Mouse (Mus musculus): Measurements from ENCODE around the gene Kras.

Kras gene

DNA sequence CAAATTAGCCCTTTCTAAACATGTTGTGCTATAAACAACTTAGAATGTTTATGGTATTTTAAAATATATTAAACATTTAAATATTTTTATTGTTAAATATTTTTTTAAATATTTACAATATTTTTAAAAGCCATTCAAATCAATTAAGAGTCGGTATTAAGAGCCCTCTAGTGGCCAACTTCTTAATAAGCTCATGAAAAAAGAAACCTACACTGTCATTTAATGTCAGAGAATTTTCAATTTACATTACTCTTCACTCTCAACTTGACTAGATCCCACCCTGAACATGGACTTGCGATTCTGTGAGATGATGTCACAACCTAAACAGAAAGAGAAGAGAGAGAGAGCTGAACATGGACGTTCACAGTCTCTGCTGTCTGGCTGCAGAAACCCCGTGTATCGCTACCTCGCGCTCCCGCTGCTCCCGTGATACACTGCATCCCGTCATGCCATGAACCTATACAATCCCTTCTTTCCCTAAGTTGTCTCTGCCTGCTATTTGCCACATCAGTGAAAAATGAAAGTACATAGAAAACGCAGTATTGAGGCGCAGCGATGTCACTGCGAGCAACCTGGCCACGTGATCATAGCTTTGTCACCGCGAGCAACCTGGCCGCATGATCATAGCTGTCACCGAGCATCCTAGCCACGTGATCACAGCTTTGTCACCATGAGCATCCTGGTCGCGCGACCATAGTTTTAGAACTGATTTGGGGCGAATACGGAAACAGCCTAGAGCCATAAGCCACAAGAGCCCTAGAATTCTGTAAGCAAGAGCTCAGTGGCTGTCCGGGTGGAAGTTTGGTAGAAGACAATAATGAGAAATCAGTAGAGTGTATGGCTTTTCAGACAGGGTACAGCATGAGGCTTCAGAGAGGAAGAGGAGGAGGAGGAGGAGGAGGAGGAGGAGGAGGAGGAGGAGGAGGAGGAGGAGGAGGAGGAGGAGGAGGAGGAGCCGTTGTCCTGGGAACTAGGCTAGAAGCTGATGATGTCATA lies 62.6 kb downstream of the Kras start:
- peak; percentile 51 to 77 for DNase-seq (ENCODE audit: low spot score in 2 of 2)

DNA sequence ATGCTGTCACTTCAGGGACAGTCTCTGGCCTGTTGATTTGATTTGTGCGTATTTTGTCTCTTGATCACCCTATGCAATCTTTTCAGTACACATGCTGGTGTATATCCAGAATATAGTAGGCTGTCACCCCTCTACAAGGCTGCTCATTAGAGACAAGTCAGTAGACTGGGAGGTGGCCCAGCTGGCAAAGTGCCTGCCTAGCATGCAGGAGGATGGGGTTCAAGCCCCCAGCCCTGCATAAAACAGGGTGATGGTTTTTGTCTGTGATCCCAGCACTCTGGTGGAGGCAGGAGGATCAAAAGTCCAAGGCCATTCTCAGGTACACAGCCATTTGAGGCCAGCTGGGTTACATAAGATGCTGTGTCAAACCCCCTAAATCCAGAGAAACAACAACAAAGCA lies 63.9 kb downstream of the Kras start:
- DNase-seq (ENCODE audit: low spot score in 2 of 2), result no peak

DNA sequence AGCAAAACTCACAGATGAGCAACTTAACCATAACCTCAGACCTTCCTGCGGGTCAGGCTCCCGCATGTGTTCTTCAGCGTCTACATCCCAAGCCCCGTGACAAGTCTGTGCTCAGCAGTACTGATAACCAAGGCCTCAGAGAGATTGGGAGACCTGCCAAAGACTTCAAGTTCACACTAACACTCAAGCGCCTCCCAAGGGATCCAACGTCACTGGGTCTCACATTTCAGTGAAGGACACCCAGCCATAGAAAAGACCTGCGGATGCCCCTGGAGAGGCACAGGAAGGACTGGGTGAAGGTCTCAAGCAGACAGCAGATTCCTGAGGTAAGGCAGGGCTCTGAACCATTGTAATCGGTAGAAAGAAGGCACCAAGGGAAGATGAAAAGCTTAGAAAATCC lies 68.0 kb downstream of the Kras start:
- DNase-seq (ENCODE audit: low spot score in 2 of 2), result no peak

DNA sequence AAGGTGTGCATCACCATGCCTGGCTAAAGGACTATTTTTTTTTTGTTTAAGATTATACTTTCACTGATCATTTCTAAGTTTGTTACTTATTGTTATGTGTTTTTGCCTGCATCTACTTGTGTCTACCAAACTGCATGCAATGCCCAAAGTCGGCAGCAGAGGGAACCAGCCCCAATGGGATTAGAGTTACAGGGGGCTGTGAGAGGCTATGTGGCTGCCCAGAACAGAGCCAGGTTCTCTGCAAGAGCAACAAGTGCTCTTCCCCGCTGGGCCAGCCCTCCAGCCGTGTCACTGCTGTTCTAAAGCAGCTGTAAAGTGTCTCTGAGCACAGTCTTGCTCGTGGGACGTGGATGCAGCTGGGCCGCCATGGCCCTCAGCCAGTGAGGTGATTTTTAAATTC lies 70.4 kb downstream of the Kras start:
- peak; percentile 38 to 51 for DNase-seq (ENCODE audit: low spot score in 2 of 2)

DNA sequence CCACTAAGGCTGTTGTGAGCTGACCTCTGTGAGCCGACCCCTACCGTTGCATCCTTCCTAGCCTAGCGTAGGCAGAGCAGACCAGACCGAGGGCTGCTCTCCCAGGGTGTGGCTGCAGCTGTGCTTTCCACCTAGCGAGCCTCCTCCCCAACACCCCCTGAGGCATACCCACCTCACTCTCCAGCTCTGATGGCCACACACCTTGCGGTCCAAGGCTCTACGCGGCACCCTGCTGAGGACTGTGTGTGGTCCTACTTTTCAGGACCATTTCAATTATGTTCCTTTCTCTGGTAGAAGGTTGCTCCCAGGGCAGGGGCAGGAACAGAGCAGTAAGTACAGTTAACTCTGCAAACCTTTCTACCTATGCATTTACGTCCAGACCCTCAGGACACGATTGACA lies 73.6 kb downstream of the Kras start:
- DNase-seq (ENCODE audit: low spot score in 2 of 2), result no peak

DNA sequence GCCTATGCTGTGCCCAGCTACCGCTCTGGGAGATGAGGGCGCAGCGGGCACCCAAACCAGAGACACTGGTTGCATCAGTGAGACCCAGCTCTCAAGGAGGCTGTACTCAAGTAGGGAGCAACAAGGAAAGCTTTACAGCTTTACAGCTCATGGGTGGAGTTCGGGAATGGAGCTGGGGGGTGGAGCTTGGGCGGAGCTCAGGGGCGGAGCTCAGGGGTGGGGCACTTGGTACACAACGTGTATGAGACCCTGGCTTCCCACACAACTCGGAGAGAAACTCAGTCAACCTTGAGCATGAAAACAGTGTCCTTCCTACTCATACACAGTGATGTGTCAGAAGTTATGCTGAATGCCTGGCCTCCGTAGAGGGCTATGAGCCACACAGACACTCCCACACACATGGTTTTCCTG lies 74.5 kb downstream of the Kras start:
- DNase-seq (ENCODE audit: low spot score in 2 of 2), result no peak

DNA sequence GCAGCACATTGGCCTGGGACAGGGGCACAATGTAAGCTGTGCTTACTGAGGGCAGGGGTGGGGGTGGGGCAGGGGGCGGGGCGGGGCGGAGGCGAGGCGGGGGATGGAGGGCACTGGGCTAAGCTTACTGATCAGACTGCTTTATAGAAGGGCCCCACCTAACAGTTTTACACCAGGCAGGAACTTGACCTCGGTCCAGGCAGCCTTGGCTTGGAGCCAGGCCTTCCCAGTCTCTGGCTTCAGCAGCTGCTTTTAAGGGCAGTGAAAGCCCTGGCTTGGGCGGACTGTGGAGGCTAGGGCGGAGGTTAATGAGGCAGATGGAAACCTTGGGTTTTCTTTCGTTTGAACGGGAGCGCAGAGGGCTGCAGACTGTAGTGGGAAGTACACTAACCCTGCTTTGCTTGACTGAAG lies 76.3 kb downstream of the Kras start:
- DNase-seq (ENCODE audit: low spot score in 2 of 2), result no peak

DNA sequence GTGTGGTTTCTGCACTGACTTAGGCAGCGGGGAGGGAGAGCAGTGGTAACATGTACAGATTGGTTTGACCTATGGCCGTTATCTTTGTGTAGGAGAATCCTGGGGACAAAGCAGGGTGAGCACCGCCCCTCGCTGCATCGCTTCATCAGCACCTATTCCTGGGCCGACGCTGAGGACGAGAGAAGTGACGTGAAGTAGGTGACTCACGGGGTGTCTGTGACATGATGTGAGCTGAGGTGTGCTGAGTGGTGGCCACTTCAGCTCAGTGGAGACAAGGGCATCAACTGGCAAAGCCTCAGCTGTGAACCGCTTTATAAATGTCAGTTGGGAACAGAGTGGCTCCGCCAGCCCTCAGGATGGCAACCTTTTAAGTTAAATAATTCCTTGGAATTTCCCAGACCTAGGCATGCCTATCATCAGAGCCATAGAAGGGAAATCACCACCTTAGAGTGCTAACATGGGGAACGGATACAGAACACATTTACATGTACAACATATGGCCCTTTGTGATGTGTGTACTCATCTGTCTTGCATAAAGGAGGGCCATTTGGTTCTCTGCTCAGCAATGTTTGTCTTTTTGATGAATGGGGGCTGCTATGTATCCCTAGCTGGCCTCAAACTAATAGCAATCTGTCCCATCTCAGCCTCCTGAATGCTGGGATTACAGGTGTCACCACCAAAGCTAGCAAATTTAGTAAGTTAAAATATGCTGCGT lies 78.0 kb downstream of the Kras start:
- DNase-seq (ENCODE audit: low spot score in 2 of 2), result no peak

All from right cerebral cortex, adult 2 months (tissue).